Mouse (Mus musculus): Measurements from ENCODE around the gene Rwdd2a. TPM values are rescaled to one million over a fixed set of nuclear protein-coding genes. Genes with fewer than 3 reads are reported as not detected.

The Rwdd2a gene
- polyA plus RNA-seq, 1 experiment from 2014 or later = 2.5 TPM

Other genes with a start within 250 kb of the Rwdd2a start
- gene Ube2cbp, start 107.0 kb upstream of the Rwdd2a start, polyA plus RNA-seq (2014; fragmentation: Nextera tagmentation; extraction: Ambion mirVana) = 10.4 and 12.8 TPM in 2 replicates
- gene Dop1a, start 104.8 kb upstream of the Rwdd2a start, polyA plus RNA-seq (2014; fragmentation: Nextera tagmentation; extraction: Ambion mirVana) = 15.7 and 18.5 TPM in 2 replicates
- gene Pgm3, start 149 bp upstream of the Rwdd2a start, polyA plus RNA-seq (2014; fragmentation: Nextera tagmentation; extraction: Ambion mirVana) = 27.5 and 37.3 TPM in 2 replicates
- gene Me1, start 124.0 kb downstream of the Rwdd2a start, polyA plus RNA-seq (2014; fragmentation: Nextera tagmentation; extraction: Ambion mirVana) = 4.5 and 8.4 TPM in 2 replicates
- gene Prss35, start 171.7 kb downstream of the Rwdd2a start, polyA plus RNA-seq (2014; fragmentation: Nextera tagmentation; extraction: Ambion mirVana) = 1.1 and 1.5 TPM in 2 replicates

Data from kidney, embryonic 14.5 days (tissue).